Mouse (Mus musculus) ES-E14 (cell line): Measurements from ENCODE around the gene Pprc1.

ENCODE experiments used
- HCFC1 ChIP-seq: IDR thresholded peaks from 2 replicates; pipeline ENCODE4 v1.6.1; 2012; ENCODE audit warnings: low read length, inconsistent platforms, borderline replicate concordance; ENCODE audit not compliant: insufficient read depth
- MAFK ChIP-seq: IDR thresholded peaks from 2 replicates; pipeline ENCODE4 v1.6.1; 2014; ENCODE audit warnings: mild to moderate bottlenecking, low read depth, low read length, inconsistent platforms; ENCODE audit not compliant: insufficient read depth

GRCm38 (mm10) chr19:46055752-46056387 is 11.2 kb downstream of the Pprc1 start:
- TF ChIP-seq MAFK (no peak), HCFC1 (no peak)
